Mouse (Mus musculus) left cerebral cortex, postnatal 14 days (tissue): Measurements from ENCODE around the gene Cdsn. TPM values are rescaled to one million over a fixed set of nuclear protein-coding genes. Genes with fewer than 3 reads are reported as not detected.

Experiments
- DNase-seq, 2 experiments: peaks; one replicate each; pipeline ENCODE4 v3.0.0; 2021 to 2022; ENCODE audit warnings: low spot score in 2 of 2, mixed read lengths in 1 of 2
- intact Hi-C: fragments of 180-260 bp; cut with DNase I; formaldehyde crosslinking; loops from one replicate; pipeline ENCODE4 v1.15.1; 2025
- total RNA-seq, 2 experiments: library from RNA; stranded (reverse); gene quantifications; 2 replicates each; pipeline ENCODE4 v1.2.3; 2021

Cdsn gene
- total RNA-seq, 2 experiments from 2014 or later = 0.68 to 0.79 TPM

- DNase-seq = no peak
- intact Hi-C loops = no loop called here
These were observed 15.2 kb downstream of the Cdsn start, which contains the start of gene 2300002M23Rik for GRCm38 (mm10) chr17:35567150-35567549. 2300002M23Rik (plus strand) TSS chr17:35567450.

DNA sequence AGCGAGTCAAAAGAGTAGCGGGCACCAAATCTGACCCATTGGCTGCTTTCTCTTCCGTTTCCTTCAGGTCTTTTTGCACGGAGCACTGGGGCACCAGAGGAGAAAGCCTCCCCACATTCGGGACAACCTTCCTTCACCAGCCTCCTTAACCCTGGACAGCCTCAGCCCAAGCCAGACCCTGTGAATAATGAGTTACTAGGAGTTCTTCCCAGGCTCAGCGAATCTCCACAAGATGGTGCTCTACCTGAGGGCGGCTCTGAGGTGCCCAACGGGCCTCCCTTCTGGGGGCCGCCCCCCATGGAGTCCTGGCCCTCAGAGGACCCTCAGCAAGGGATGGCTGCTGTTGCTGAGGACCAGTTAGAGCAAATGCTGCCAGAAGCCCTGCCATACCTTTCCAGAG lies 15.8 kb downstream of the Cdsn start:
- intact Hi-C loops = no loop called here

GRCm38 (mm10) chr17:35569091-35569944 lies 17.4 kb downstream of the Cdsn start:
- intact Hi-C loops = no loop called here
- DNase-seq = no peak

More for the DNA sequence above, 15.8 kb downstream of the Cdsn start:
- no peak for DNase-seq

- intact Hi-C loops = no loop called here
- no peak for DNase-seq
These were observed 18.9 kb downstream of the Cdsn start for GRCm38 (mm10) chr17:35570836-35571235.

GRCm38 (mm10) chr17:35571477-35571876 lies 19.5 kb downstream of the Cdsn start:
- intact Hi-C loops = no loop called here

DNA sequence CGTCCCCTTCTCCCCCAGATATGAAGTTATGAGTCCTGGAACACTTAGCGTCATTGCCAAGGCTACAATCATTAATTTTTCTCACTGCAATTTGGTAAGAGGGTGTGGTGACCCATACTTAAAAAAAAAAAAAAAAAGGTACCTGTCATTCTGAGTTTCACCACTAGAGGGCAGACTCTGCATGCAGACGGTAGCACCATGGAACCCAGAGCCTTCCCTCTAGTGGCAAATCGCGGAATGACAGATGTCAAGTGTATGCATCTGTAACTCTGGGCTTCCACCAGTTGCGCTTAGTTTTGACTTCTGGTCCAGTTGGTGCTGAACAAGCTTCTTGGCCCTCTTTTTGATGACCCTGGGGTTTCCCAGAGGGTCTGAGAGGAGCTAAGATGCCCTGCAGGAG lies 26.3 kb downstream of the Cdsn start:
- intact Hi-C loops = no loop called here

More at GRCm38 (mm10) chr17:35571477-35571876, 19.5 kb downstream of the Cdsn start:
- DNase-seq = no peak

DNA sequence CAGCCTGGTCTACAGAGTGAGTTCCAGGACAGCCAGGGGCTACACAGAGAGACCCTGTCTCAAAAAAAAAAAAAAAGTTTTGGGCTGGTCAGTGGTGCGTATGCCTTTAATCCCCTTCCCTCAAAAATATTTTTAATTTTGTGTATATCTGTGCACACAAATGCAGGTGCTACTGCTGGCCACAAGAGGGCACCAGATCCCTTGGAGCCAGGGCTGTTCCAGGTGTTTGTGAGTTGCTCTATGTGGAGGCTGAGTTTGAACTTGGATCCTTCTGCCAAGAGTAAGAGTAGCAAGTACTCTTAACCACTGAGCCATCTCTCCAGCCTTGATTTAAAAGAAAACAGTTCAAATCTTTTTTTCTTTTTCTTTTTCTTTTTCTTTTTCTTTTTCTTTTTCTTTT lies 31.0 kb downstream of the Cdsn start:
- intact Hi-C loops = loop anchor here (5.0 kb wide), 1 partner anchor 154 kb away; no protein-coding TSS in a partner anchor
- DNase-seq = no peak

More for the DNA sequence above, 26.3 kb downstream of the Cdsn start:
- peak; percentile 84 to 85 for DNase-seq

- DNase-seq = peak; percentile 91 to 93
- intact Hi-C loops = loop anchor here (2.0 to 5.0 kb wide), 2 partner anchors 80 to 153 kb away; no protein-coding TSS in a partner anchor
These were observed 32.5 kb downstream of the Cdsn start for GRCm38 (mm10) chr17:35584330-35584937.

DNA sequence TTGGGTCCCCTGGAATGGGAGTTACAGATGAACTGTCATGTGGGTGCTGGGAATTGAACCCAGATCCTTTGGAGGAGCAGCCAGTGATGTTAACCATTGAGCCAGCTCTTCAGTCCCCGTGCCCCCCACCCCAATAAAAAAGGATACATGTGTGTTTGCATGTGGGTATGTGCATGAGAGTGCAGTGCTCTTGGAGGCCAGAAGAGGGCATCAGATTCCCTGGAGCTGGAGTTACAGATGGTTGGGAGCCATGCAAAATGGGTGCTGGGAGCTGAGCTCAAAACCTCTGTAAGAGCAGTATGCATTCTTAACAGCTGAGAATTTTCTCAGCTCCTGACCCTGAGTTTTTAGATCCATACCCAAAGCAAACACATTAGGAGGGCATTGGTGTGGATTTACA lies 35.4 kb downstream of the Cdsn start:
- no peak for DNase-seq
- intact Hi-C loops = no loop called here

DNA sequence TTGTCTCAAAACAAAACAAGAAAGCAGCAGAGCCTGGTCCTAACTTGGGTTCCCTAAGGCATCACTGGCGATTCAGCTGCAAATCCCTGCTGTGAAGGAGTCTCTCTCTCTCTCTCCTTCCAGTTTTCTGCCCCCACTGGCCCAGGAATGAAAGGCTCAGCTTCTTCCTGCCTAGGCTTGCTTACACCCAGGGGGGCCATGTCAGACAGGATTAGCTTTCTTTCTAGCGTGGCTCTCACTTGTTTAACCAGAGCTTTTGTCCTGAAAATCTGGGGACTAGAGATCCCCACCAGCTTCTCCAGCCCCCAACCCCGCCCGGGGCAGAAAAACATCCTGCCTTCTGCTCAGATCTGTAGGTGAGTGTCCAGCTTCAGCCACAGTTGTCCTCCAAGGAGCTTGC lies 36.5 kb downstream of the Cdsn start:
- DNase-seq = no peak
- intact Hi-C loops = no loop called here

GRCm38 (mm10) chr17:35590410-35591218 lies 38.7 kb downstream of the Cdsn start:
- intact Hi-C loops = loop anchor here (2.0 kb wide), 2 partner anchors 44 to 76 kb away; partner anchors contain the start of gene Vars2
- DNase-seq = peak; percentile 88 to 93

DNA sequence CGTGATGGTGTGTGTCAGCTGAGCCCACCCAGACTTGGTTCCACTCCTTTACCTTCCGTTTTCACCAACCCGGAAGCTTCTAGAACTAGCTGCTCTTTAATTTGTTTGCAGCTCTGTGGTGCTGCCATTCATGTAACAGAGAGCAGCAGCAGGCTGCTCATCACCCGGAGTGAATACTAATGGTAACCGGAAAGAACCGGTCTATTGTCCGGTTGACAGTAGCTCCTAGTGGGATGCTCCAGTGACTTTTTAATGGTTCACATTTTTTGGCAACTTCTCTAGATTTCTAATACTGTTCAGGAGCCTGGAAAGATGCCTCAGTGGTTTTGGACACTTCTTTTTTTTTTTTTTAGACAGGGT lies 39.3 kb downstream of the Cdsn start:
- intact Hi-C loops = loop anchor here (2.0 kb wide), 2 partner anchors 44 to 76 kb away; partner anchors contain the start of gene Vars2
- no peak for DNase-seq

GRCm38 (mm10) chr17:35591731-35592130 lies 39.8 kb downstream of the Cdsn start:
- intact Hi-C loops = loop anchor here (2.0 kb wide), 2 partner anchors 43 to 75 kb away; partner anchors contain the start of gene Vars2
- DNase-seq = peak in 1 of 2 experiments; percentile 22

GRCm38 (mm10) chr17:35592131-35592530 lies 40.2 kb downstream of the Cdsn start:
- intact Hi-C loops = no loop called here

GRCm38 (mm10) chr17:35593786-35594185 lies 41.9 kb downstream of the Cdsn start:
- DNase-seq = no peak
- intact Hi-C loops = no loop called here

More at GRCm38 (mm10) chr17:35592131-35592530, 40.2 kb downstream of the Cdsn start:
- DNase-seq = no peak

DNA sequence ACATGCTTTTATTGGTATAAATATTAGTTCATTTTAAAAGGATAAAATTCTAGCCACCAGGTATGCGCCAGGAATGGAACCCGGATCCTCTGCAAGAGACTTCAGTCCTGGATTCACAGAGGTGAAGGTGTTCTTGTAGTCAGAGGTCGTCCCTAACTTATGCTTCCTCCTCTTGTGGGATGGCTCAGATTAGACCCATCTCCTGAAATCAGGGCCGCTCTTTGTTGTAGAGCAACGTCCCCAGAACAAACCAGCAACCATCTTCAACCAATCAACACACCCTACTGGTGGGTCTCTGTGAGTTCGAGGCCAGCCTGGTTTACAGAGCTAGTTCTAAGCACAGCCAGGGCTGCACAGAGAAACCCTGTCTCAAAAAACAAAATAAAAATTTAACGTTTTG lies 42.5 kb downstream of the Cdsn start:
- intact Hi-C loops = no loop called here
- DNase-seq = no peak

GRCm38 (mm10) chr17:35597399-35597798 lies 45.5 kb downstream of the Cdsn start:
- intact Hi-C loops = no loop called here
- DNase-seq = no peak

- intact Hi-C loops = no loop called here
- no peak for DNase-seq
These were observed 49.3 kb downstream of the Cdsn start, which contains the start of gene Sfta2 for GRCm38 (mm10) chr17:35601249-35601648. Sfta2 (plus strand) TSS chr17:35601549.

- intact Hi-C loops = no loop called here
- DNase-seq = no peak
These were observed 49.9 kb downstream of the Cdsn start for GRCm38 (mm10) chr17:35601736-35602354.
